Mouse (Mus musculus): ENCODE measurements around the gene Mrpl27. TPM values are rescaled to one million over a fixed set of nuclear protein-coding genes. Genes with fewer than 3 reads are reported as not detected.

The Mrpl27 gene
- total and polyA plus RNA-seq, 2 experiments, result 74.6 to 112 TPM

- Histone ChIP-seq H3K9ac (ENCODE audit: low read depth, low read length) (no peak within 1 kb of the TSS), H3K27ac (replicated peaks; ENCODE audit: insufficient read depth, low read depth, low read length) (no peak within 1 kb of the TSS), H3K27me3 (ENCODE audit: control insufficient read depth, insufficient read depth, low read length) (no peaks in the 10 kb centered on the region), H3K4me1 (ENCODE audit: control insufficient read depth, insufficient read depth, low read length) (peaks cover 3% of the 10 kb centered on the region; the same call in 1 of the 2 replicates), H3K36me3 (ENCODE audit: control insufficient read depth, insufficient read depth, low read length) (no peaks in the 10 kb centered on the region), H3K79me2 (ENCODE audit: control insufficient read depth, insufficient read depth, low read length) (no peaks in the 10 kb centered on the region), H3K4me3 (ENCODE audit: insufficient read depth, low read depth, low read length) (no peak within 1 kb of the TSS)
- TF ChIP-seq POLR2A (IDR thresholded peaks at IDR 0.05; ENCODE audit: extremely low read depth, insufficient read depth, low read length) (no peak), CTCF (IDR thresholded peaks at IDR 0.05; ENCODE audit: low read depth, low read length) (no peak)
- DNase-seq (ENCODE audit: extremely low read depth, low read depth, low spot score), result no peak
- WGBS, result 94% methylated on average over 5 of the region's 5 CpGs
These were observed 50.9 kb downstream of the Mrpl27 start, which contains the start of gene Gm11541 for GRCm38 (mm10) chr11:94704472-94704871. TSS of gene Gm11541 (minus strand) at chr11:94704499.

Other genes with a start within 250 kb of the Mrpl27 start
- under 0.01 and 0.07 TPM in 2 replicates for gene Cacna1g, start 179.6 kb upstream of the Mrpl27 start, total RNA-seq (2014; rRNA removed)
- 0.26 and 0.51 TPM in 2 replicates for gene Cacna1g, start 179.6 kb upstream of the Mrpl27 start, polyA plus RNA-seq (2012; rRNA removed)
- gene Spata20, start 167.6 kb upstream of the Mrpl27 start, total RNA-seq (2014; rRNA removed), result not detected in 2 replicates
- gene Spata20, start 167.6 kb upstream of the Mrpl27 start, polyA plus RNA-seq (2012; rRNA removed), result not detected in 2 replicates
- gene Epn3, start 153.8 kb upstream of the Mrpl27 start, total RNA-seq (2014; rRNA removed), result not detected in 2 replicates
- 0.05 and 0.11 TPM in 2 replicates for gene Epn3, start 153.8 kb upstream of the Mrpl27 start, polyA plus RNA-seq (2012; rRNA removed)
- 0.09 TPM in 1 of 2 replicates, not detected in the other for gene Mycbpap, start 132.0 kb upstream of the Mrpl27 start, total RNA-seq (2014; rRNA removed)
- gene Mycbpap, start 132.0 kb upstream of the Mrpl27 start, polyA plus RNA-seq (2012; rRNA removed), result 0.02 and 0.04 TPM in 2 replicates
- gene Rsad1, start 104.5 kb upstream of the Mrpl27 start, total RNA-seq (2014; rRNA removed), result 2.1 and 2.6 TPM in 2 replicates
- 5.7 and 8.0 TPM in 2 replicates for gene Rsad1, start 104.5 kb upstream of the Mrpl27 start, polyA plus RNA-seq (2012; rRNA removed)
- not detected in 2 replicates for gene Chad, start 88.7 kb upstream of the Mrpl27 start, total RNA-seq (2014; rRNA removed)
- gene Chad, start 88.7 kb upstream of the Mrpl27 start, polyA plus RNA-seq (2012; rRNA removed), result not detected in 2 replicates
- 42.4 and 43.4 TPM in 2 replicates for gene Acsf2, start 51.9 kb upstream of the Mrpl27 start, total RNA-seq (2014; rRNA removed)
- gene Acsf2, start 51.9 kb upstream of the Mrpl27 start, polyA plus RNA-seq (2012; rRNA removed), result 81.9 and 97.8 TPM in 2 replicates
- gene Lrrc59, start 24.0 kb upstream of the Mrpl27 start, total RNA-seq (2014; rRNA removed), result 40.6 and 46.3 TPM in 2 replicates
- 41.2 and 43.8 TPM in 2 replicates for gene Lrrc59, start 24.0 kb upstream of the Mrpl27 start, polyA plus RNA-seq (2012; rRNA removed)
- 0.09 and 0.27 TPM in 2 replicates for gene Eme1, start 197 bp downstream of the Mrpl27 start, total RNA-seq (2014; rRNA removed)
- 0.12 TPM in 1 of 2 replicates, not detected in the other for gene Eme1, start 197 bp downstream of the Mrpl27 start, polyA plus RNA-seq (2012; rRNA removed)
- 11.4 and 12.6 TPM in 2 replicates for gene Xylt2, start 23.7 kb downstream of the Mrpl27 start, total RNA-seq (2014; rRNA removed)
- 18.9 and 19.7 TPM in 2 replicates for gene Xylt2, start 23.7 kb downstream of the Mrpl27 start, polyA plus RNA-seq (2012; rRNA removed)
- gene Gm11541, start 50.7 kb downstream of the Mrpl27 start, total RNA-seq (2014; rRNA removed), result not detected in 2 replicates
- gene Gm11541, start 50.7 kb downstream of the Mrpl27 start, polyA plus RNA-seq (2012; rRNA removed), result not detected in 2 replicates
- not detected in 2 replicates for gene Cdc34b, start 88.0 kb downstream of the Mrpl27 start, total RNA-seq (2014; rRNA removed)
- 0.07 TPM in 1 of 2 replicates, not detected in the other for gene Cdc34b, start 88.0 kb downstream of the Mrpl27 start, polyA plus RNA-seq (2012; rRNA removed)
- gene Tmem92, start 128.9 kb downstream of the Mrpl27 start, total RNA-seq (2014; rRNA removed), result not detected in 2 replicates
- not detected in 2 replicates for gene Tmem92, start 128.9 kb downstream of the Mrpl27 start, polyA plus RNA-seq (2012; rRNA removed)